Mouse (Mus musculus) embryonic fibroblast, embryonic 13.5 days (primary cell): ENCODE data around the gene Smagp.

Experiments
- CTCF ChIP-seq: IDR thresholded peaks from 2 replicates; pipeline ENCODE4 v1.5.1; 2011; ENCODE audit warnings: mild to moderate bottlenecking, control low read depth, low read length, moderate library complexity, borderline replicate concordance; ENCODE audit not compliant: insufficient read depth
- POLR2A ChIP-seq: IDR thresholded peaks from 2 replicates; pipeline ENCODE4 v1.6.1; 2011; ENCODE audit warnings: low read depth, mild to moderate bottlenecking, control low read depth, low read length, moderate library complexity

- TF ChIP-seq CTCF (no peak), POLR2A (no peak)
Observed at GRCm38 (mm10) chr15:100616221-100616620, 20.5 kb downstream of the Smagp start.
